Mouse (Mus musculus) heart, postnatal 0 days (tissue): ENCODE measurements at regions not wholly inside any gene's neighbourhood (a gene's known extent, or its start where the extent isn't known, plus 50 kb on each side); places are given as distances from the start of the nearest gene placed in this dataset.

Experiments
- CTCF ChIP-seq: IDR thresholded peaks from 2 replicates; pipeline ENCODE4 v1.5.1; 2016; ENCODE audit warnings: antibody characterized with exemption, control low read depth, low read depth
- EP300 ChIP-seq: IDR thresholded peaks from 2 replicates; pipeline ENCODE4 v1.6.1; 2016; ENCODE audit warnings: antibody characterized with exemption, low read depth

DNA sequence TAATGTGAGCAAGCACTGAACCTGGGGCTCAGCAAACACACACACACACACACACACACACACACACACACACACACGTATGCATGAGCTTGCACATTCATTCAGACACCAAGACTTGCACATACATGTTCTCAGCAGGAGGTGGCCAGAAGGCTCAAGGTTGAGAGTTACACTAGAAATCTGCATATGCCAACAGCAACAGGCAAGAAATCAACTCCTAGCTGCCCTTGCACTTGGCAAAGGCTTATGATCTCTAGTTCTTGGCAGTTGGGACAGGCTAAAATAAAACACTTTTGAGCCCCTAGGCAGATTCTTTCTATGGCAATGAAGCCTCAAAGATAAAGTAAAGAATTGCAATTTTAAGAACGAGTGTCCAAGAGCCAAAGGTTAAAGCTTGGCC lies 292.5 kb downstream of the Gm7489 start:
- TF ChIP-seq EP300 = no peak
- TF ChIP-seq CTCF = no peak
